Mouse (Mus musculus): ENCODE results near the gene Macc1.

Gene Macc1

GRCm38 (mm10) chr12:119464940-119465245, 150.8 kb downstream of the Macc1 start:
- in situ Hi-C loops (cut with MboI; ENCODE audit: unreplicated experiment in 2 of 2) = loop anchor here in 1 of 2 experiments (5.0 kb wide), 2 partner anchors 438 to 533 kb away; no protein-coding TSS in a partner anchor

GRCm38 (mm10) chr12:119467656-119468055, 153.6 kb downstream of the Macc1 start:
- in situ Hi-C loops (cut with MboI; ENCODE audit: unreplicated experiment in 2 of 2) = loop anchor here in 1 of 2 experiments (5.0 kb wide), 2 partner anchors 440 to 535 kb away; no protein-coding TSS in a partner anchor

GRCm38 (mm10) chr12:119470260-119470659, 156.2 kb downstream of the Macc1 start:
- in situ Hi-C loops (cut with MboI; ENCODE audit: unreplicated experiment in 2 of 2) = loop anchor here in 1 of 2 experiments (5.0 kb wide), 1 partner anchor 443 kb away; no protein-coding TSS in a partner anchor

GRCm38 (mm10) chr12:119483296-119483695, 169.2 kb downstream of the Macc1 start:
- in situ Hi-C loops (cut with MboI; ENCODE audit: unreplicated experiment in 2 of 2) = no loop called here

- in situ Hi-C loops (cut with MboI; ENCODE audit: unreplicated experiment in 2 of 2) = no loop called here
Observed at GRCm38 (mm10) chr12:119483922-119484631, 170.0 kb downstream of the Macc1 start.

GRCm38 (mm10) chr12:119511145-119511544, 197.1 kb downstream of the Macc1 start:
- in situ Hi-C loops (cut with MboI; ENCODE audit: unreplicated experiment in 2 of 2) = no loop called here
